Mouse (Mus musculus) stomach, embryonic 15.5 days (tissue): ENCODE data around the gene Cox5b. TPM values are rescaled to one million over a fixed set of nuclear protein-coding genes. Genes with fewer than 3 reads are reported as not detected.

Experiments used
- ATAC-seq: fragments of 200-750 bp; cut with Nextera tagmentation; 2 replicates; pipeline ENCODE4 v1.8.0; 2017; ENCODE audit warnings: low read depth, moderate number of reproducible peaks, moderate TSS enrichment; ENCODE audit not compliant: insufficient read depth, low FRiP score
- H3K27ac ChIP-seq: fragments of 300-500 bp; sonication (generic); 2 replicates; pipeline ENCODE4 v1.5.1; 2015; ENCODE audit warnings: mild to moderate bottlenecking, inconsistent platforms
- H3K27me3 ChIP-seq: fragments of 300-500 bp; sonication (generic); replicated peaks from 2 replicates; pipeline ENCODE4 v1.6.1; 2015; ENCODE audit warnings: inconsistent platforms
- H3K36me3 ChIP-seq: fragments of 300-500 bp; sonication (generic); 2 replicates; pipeline ENCODE4 v1.6.1; 2015; ENCODE audit warnings: inconsistent platforms
- H3K4me1 ChIP-seq: fragments of 300-500 bp; sonication (generic); 2 replicates; pipeline ENCODE4 v1.6.1; 2015; ENCODE audit warnings: inconsistent platforms
- H3K4me2 ChIP-seq: fragments of 300-500 bp; sonication (generic); 2 replicates; pipeline ENCODE4 v1.6.1; 2015; ENCODE audit warnings: mild to moderate bottlenecking, inconsistent platforms
- H3K4me3 ChIP-seq: fragments of 300-500 bp; sonication (generic); replicated peaks from 2 replicates; pipeline ENCODE4 v1.5.1; 2015; ENCODE audit warnings: inconsistent platforms
- H3K9ac ChIP-seq: fragments of 300-500 bp; sonication (generic); 2 replicates; pipeline ENCODE4 v1.6.1; 2015; ENCODE audit warnings: inconsistent platforms
- H3K9me3 ChIP-seq: fragments of 300-500 bp; sonication (generic); 2 replicates; pipeline ENCODE4 v1.6.1; 2016; ENCODE audit warnings: inconsistent platforms
- WGBS: fragments of 180-500 bp; shearing (Covaris S2); methylation state at CpG from one replicate; pipeline ENCODE4 v1.1.7; 2015; 5-methylcytosine and 5-hydroxymethylcytosine counted together
- polyA plus RNA-seq: library from polyadenylated mRNA; unstranded; fragments of >200 nt; fragmentation: Nextera tagmentation; extraction: Ambion mirVana; gene quantifications from 2 replicates; pipeline ENCODE4 v1.2.1, GENCODE M21; 2015

Gene Cox5b
- 638 and 681 TPM in 2 replicates for polyA plus RNA-seq

- H3K27ac ChIP-seq = 0 out of 2 replicates have a peak within 1 kb of the TSS, but pooled peaks have one; percentile 23
- WGBS = under 1% methylated on average over 68 of the region's 68 CpGs
- peak; percentile 96 for ATAC-seq
These were observed at the start of gene Cox5b for GRCm38 (mm10) chr1:36691271-36692155. TSS of gene Cox5b (plus strand) at chr1:36691449.

GRCm38 (mm10) chr1:36643957-36644614 lies 47.2 kb upstream of the Cox5b start:
- 84% methylated on average over 7 of the region's 7 CpGs for WGBS
- Histone ChIP-seq H3K4me1 (no peaks in the 10 kb centered on the region), H3K27ac (no peak overlapping the region), H3K27me3 (no peaks in the 10 kb centered on the region), H3K36me3 (no peaks in the 10 kb centered on the region), H3K9me3 (no peaks in the 10 kb centered on the region), H3K4me3 (no peak overlapping the region), H3K9ac (no peak overlapping the region), H3K4me2 (no peak overlapping the region)
- no peak for ATAC-seq

More at GRCm38 (mm10) chr1:36691271-36692155, at the start of gene Cox5b:
- Histone ChIP-seq H3K4me2 (peak within 1 kb of the TSS; percentile 83), H3K4me1 (peaks cover 4% of the 10 kb centered on the region), H3K4me3 (peak within 1 kb of the TSS; percentile 88), H3K9me3 (no peaks in the 10 kb centered on the region), H3K9ac (peak within 1 kb of the TSS; percentile 88), H3K36me3 (0 out of 2 replicates have a peak, but pooled peaks cover 9% of the 10 kb centered on the region), H3K27me3 (no peaks in the 10 kb centered on the region)

DNA sequence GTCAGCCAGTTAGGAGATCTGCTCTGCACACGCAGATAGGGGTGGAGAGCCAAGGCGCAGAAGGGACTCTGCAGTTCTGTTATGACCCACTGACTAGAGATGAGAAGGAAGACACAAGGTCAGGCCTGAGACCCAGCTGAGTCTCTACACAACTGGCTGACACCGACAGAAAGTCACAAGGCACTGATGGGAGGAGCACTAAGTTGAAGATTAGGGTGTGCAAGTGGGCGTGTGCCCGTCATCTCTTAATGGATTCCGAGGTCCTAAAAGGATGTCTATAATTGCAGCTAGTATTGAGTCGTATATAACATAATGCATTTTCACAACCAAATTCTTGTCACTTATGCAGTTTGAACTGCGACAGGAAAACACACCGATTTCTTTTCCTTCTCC lies 46.6 kb upstream of the Cox5b start:
- Histone ChIP-seq H3K27me3 (no peaks in the 10 kb centered on the region), H3K9ac (no peak overlapping the region), H3K4me2 (no peak overlapping the region), H3K27ac (no peak overlapping the region), H3K4me3 (no peak overlapping the region), H3K4me1 (no peaks in the 10 kb centered on the region), H3K36me3 (no peaks in the 10 kb centered on the region), H3K9me3 (no peaks in the 10 kb centered on the region)
- WGBS = 75% methylated on average over 9 of the region's 9 CpGs
- no peak for ATAC-seq

DNA sequence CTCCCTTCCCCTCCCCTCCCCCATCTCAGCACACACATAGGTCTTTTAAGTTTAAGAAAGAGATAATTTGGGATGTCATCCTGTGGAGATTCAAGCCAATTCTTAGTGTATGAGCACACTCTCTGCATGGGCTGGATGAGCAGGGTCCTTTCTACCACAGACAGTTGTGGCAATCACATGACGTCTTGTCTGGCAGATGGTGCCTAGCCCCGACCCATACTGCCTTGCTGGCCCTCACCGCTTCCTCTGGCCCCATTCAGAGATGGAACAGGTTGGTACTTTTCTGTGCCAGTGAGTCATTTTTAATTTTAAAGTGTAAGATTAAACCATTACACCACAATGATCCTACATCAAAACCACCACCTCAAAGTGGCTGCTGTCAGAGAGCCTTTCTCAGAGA lies 45.0 kb upstream of the Cox5b start:
- Histone ChIP-seq H3K4me3 (no peak overlapping the region), H3K4me1 (no peaks in the 10 kb centered on the region), H3K36me3 (no peaks in the 10 kb centered on the region), H3K9me3 (no peaks in the 10 kb centered on the region), H3K9ac (no peak overlapping the region), H3K4me2 (no peak overlapping the region), H3K27ac (no peak overlapping the region), H3K27me3 (no peaks in the 10 kb centered on the region)
- ATAC-seq = no peak
- 72% methylated on average over 3 of the region's 3 CpGs for WGBS

GRCm38 (mm10) chr1:36647631-36648030 lies 43.6 kb upstream of the Cox5b start:
- H3K27ac ChIP-seq = peak overlapping the region; percentile 64

DNA sequence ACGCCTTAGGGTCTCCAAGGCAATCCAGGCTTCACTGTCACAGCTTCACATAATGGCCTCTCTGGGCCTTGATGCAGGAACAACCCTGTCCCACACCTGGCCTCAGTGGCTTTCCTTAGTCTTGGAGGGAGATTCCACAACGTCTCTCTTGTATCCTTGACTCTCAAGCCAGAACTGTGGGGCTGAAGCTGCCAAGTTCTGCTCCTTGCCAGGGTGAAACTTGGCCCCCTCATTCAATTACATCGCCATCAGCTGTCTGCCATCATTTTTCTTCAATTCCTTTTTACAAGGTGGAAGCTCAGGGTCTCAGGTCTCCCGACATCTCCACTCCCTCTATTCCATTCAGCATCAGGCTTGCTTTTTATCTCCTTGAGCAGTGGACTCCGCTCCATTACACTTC lies 36.2 kb upstream of the Cox5b start:
- H3K4me3 ChIP-seq = no peak overlapping the region
- H3K4me2 ChIP-seq = no peak overlapping the region
- H3K27ac ChIP-seq = no peak overlapping the region
- no peak overlapping the region for H3K9ac ChIP-seq
- 86% methylated on average over 5 of the region's 5 CpGs for WGBS
- H3K27me3 ChIP-seq = no peaks in the 10 kb centered on the region
- H3K4me1 ChIP-seq = no peaks in the 10 kb centered on the region
- H3K36me3 ChIP-seq = no peaks in the 10 kb centered on the region
- no peak for ATAC-seq
- H3K9me3 ChIP-seq = no peaks in the 10 kb centered on the region

More at GRCm38 (mm10) chr1:36647631-36648030, 43.6 kb upstream of the Cox5b start:
- Histone ChIP-seq H3K4me3 (no peak overlapping the region), H3K9me3 (no peaks in the 10 kb centered on the region), H3K4me2 (no peak overlapping the region), H3K36me3 (no peaks in the 10 kb centered on the region), H3K27me3 (no peaks in the 10 kb centered on the region), H3K9ac (no peak overlapping the region), H3K4me1 (no peaks in the 10 kb centered on the region)
- ATAC-seq = peak; percentile 75
- WGBS = 52% methylated on average over 5 of the region's 5 CpGs

DNA sequence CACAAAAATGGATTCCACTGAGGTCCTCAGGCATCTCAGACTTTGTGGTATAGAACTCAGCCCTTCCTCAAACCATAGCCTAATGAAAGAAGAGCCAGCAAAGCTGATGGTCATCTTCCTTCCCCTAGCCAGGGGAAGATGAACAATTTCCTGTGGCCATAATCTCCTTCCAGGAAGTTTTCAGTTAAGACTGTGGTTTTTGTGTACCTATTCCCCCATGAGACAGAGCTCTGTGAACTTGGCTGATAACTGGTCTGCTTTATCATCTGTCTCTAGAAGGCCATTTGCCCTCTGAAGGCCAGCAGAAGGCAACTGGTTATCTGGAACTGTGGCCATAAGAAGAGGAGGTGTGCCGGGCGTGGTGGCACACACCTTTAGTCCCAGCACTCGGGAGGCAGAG lies 35.0 kb upstream of the Cox5b start:
- ATAC-seq = no peak
- no peaks in the 10 kb centered on the region for H3K36me3 ChIP-seq
- H3K9me3 ChIP-seq = no peaks in the 10 kb centered on the region
- H3K27me3 ChIP-seq = no peaks in the 10 kb centered on the region
- no peak overlapping the region for H3K27ac ChIP-seq
- no peak overlapping the region for H3K9ac ChIP-seq
- WGBS = 81% methylated on average over 3 of the region's 3 CpGs
- no peak overlapping the region for H3K4me3 ChIP-seq
- H3K4me2 ChIP-seq = no peak overlapping the region
- H3K4me1 ChIP-seq = no peaks in the 10 kb centered on the region

- ATAC-seq = no peak
- no peaks in the 10 kb centered on the region for H3K9me3 ChIP-seq
These were observed 33.4 kb upstream of the Cox5b start for GRCm38 (mm10) chr1:36657658-36658415.

GRCm38 (mm10) chr1:36658621-36659399 lies 32.4 kb upstream of the Cox5b start:
- Histone ChIP-seq H3K27me3 (no peaks in the 10 kb centered on the region), H3K27ac (0 out of 2 replicates have a peak overlapping the region, but pooled peaks have one; percentile 19)
- peak; percentile 72 for ATAC-seq

More at GRCm38 (mm10) chr1:36657658-36658415, 33.4 kb upstream of the Cox5b start:
- Histone ChIP-seq H3K9ac (no peak overlapping the region), H3K27me3 (no peaks in the 10 kb centered on the region), H3K4me2 (no peak overlapping the region), H3K36me3 (no peaks in the 10 kb centered on the region), H3K27ac (no peak overlapping the region), H3K4me1 (no peaks in the 10 kb centered on the region), H3K4me3 (no peak overlapping the region)
- WGBS = 72% methylated on average over 4 of the region's 4 CpGs

DNA sequence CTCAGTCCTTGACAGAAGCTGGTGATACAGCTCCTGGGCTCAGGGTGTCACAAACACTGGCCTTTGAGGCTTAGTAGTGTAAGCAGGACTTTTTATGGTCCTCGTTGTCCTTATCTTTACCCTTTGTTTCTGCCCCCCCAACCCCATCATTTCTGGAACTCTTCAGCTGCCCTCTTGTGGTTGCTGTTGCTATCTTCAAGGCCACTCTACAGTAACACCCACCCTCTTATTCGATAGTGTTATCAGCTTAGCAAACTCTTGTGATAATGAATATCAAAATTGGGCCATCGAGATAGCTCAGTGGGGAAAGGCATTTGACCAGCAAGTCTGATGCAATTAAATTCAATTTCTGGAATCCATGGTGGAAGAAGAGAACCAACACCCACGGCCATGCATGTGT lies 26.8 kb upstream of the Cox5b start:
- no peaks in the 10 kb centered on the region for H3K27me3 ChIP-seq
- no peak overlapping the region for H3K9ac ChIP-seq
- H3K4me3 ChIP-seq = no peak overlapping the region
- no peak for ATAC-seq
- H3K4me1 ChIP-seq = no peaks in the 10 kb centered on the region
- WGBS = 54% methylated on average over 4 of the region's 4 CpGs
- no peaks in the 10 kb centered on the region for H3K9me3 ChIP-seq
- H3K27ac ChIP-seq = no peak overlapping the region
- H3K4me2 ChIP-seq = no peak overlapping the region
- no peaks in the 10 kb centered on the region for H3K36me3 ChIP-seq

More at GRCm38 (mm10) chr1:36658621-36659399, 32.4 kb upstream of the Cox5b start:
- no peak overlapping the region for H3K4me3 ChIP-seq
- H3K4me1 ChIP-seq = no peaks in the 10 kb centered on the region
- 64% methylated on average over 7 of the region's 7 CpGs for WGBS
- H3K4me2 ChIP-seq = no peak overlapping the region
- no peaks in the 10 kb centered on the region for H3K9me3 ChIP-seq
- no peak overlapping the region for H3K9ac ChIP-seq
- no peaks in the 10 kb centered on the region for H3K36me3 ChIP-seq

GRCm38 (mm10) chr1:36665165-36665723 lies 26.0 kb upstream of the Cox5b start:
- no peak for ATAC-seq
- no peaks in the 10 kb centered on the region for H3K9me3 ChIP-seq
- H3K9ac ChIP-seq = no peak overlapping the region
- H3K4me2 ChIP-seq = no peak overlapping the region
- peak overlapping the region; percentile 57 for H3K27ac ChIP-seq
- no peaks in the 10 kb centered on the region for H3K27me3 ChIP-seq
- H3K36me3 ChIP-seq = no peaks in the 10 kb centered on the region
- no peaks in the 10 kb centered on the region for H3K4me1 ChIP-seq
- H3K4me3 ChIP-seq = no peak overlapping the region
- WGBS = 60% methylated on average over 11 of the region's 11 CpGs
